Mouse (Mus musculus): ENCODE measurements at regions not wholly inside any gene's neighbourhood (a gene's known extent, or its start where the extent isn't known, plus 50 kb on each side); places are given as distances from the start of the nearest gene placed in this dataset.
A peak's percentile ranks its signal among the peaks of the same experiment; 100 is the strongest.

DNA sequence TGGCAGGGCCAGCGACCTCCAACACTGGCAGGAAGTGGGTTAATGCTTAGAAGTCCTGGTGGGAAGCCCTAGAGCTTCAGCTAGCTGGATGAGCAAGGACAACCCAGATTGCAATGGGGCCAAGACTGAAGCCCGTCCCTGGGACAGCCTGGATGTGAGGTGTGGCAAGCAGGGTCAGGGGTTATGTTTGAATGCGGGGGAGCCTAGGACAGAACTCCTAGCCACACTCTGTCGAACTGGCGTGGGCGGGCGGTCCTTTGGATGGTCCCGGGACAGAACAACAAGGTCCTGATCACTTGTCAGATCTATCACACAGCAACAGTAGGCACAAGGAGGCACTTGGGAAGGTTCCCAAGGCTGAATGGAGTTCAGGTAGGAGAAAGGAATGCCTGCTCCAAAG lies 101.1 kb upstream of the Ccnd1 start:
- no peak for DNase-seq

DNA sequence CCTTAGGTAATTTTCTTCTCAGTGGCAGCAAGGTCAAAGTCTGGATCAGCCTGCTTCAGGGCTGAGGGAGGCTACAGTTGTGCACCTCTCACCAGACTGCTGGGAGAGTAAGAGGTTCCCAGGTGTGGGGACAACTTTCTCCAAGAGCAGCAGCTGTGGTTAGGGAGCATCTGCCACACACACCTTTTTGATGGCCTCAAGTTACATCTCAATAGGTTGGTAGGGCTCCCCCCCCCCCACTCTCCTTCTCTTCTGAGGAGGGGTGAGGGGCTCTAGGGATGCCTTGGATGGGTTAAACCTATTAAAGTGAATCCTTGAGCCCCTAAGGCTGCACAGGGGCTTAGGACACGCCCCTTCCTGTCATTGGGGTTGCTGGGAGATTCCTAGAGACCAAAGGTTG lies 94.7 kb upstream of the Ccnd1 start:
- DNase-seq = no peak

DNA sequence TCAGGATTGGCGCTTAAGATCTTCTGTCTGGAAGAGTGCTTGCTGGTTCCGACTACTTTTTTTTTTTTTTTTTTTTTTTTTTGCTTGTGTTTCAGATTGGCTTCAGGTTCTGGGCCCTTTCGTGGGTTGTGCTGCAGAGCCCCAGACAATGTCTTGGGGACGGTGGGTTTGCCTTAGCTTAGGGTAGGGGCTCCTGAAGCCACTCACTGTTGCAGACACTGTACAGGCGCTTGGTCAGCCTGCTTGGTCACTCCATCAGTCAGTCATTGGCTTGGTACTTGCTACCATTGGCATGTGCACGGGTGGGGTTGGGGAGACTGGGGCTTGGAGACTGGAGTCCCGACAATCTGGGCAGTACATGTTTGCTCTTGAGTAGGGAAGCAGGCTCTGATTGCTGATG lies 91.5 kb upstream of the Ccnd1 start:
- DNase-seq = no peak

DNA sequence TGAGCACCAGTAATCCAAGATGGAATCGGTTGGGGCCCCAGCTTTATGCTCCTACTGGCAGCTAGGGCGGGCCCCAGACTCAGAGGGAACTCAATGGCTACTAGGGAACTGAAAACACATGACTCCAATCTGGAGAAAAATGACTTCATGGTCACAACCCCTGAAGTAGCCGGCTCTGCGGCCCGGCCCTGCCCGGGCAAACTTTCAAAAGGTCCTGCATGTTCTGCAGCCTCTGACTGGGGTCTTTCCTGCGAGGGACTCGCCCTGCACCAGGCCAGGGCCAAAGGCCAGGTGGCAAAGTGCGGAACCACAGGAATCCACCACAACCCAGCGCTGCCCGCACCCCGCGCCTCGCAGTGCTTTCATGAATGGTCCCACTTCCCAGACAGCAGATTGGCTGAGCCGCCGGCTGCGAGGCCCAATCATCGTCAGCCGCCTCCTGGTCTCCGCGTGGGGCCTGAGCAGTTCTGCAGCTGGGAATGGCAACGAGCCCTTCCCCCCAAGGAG lies 91.0 kb upstream of the Ccnd1 start:
- peak; percentile 80 for DNase-seq

DNA sequence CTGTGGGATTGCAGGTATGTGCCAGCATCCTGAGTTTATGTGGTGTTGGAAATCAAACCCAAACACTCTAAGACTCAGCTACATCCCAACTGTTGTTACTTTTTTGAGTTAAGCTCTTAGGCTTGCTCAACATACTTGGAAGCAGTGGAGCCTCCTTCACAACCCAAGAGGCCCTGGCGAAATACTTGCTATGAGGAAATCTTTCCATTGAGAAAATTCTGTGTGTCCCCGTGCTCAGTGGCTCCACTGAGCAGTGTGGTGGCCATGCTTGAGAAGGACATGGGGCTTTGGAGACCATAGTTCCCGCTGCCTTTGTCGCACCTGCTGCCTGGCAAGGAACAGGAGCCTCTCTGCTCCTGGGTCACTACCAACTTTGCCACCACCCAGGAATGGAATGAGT lies 89.9 kb upstream of the Ccnd1 start:
- no peak for DNase-seq

DNA sequence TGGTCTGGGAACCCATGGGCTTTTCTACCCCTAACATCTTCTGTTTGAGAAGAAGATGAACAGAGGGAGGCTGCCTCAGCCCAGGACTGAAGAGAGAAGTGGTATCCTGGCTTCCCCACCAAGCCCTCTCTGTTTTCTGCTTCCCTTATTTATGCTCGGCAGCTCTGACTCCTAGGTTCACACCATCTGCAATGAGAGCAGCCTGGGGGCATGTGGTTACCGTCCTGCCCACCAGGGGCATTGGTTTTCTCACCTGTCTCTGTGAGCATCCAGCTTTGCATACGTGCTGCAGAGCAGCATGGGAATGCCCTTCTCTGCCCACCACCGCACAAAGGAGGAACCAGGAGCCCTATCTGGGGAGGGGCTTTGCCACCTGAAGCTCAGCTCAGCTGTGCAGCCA lies 89.4 kb upstream of the Ccnd1 start:
- DNase-seq = peak; percentile 77

DNA sequence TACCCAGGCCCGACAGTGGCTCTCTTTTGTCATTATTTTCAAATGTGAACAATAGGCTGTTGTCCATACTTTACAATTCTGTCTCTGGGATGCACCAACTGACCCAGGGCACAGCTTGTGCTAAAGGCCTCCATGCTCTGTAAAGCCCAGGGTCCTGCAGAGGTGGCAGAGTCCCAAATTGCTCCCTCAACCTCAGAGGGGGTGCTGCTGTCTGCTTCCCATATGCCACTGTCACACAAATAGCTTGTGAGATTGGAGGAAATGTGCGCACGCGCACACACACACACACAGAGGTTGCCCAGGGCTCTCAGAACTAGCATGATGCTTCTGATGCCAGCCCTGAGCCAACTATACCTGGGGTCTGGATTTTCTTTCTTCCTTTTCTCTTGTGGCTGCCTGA lies 87.3 kb upstream of the Ccnd1 start:
- DNase-seq = no peak

DNA sequence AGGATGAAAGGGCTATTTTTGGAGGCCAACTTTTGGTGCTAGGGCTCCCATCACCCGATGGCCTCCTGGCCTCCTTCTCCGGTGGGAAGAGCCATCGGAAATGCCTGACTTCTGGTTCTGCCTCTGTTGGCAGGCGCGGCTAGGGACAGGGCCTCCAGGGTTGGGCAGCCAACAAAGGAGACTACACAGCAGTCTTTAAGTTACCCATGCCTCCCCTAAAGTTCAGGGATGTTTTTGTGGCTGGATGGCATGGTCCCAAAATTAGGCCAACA lies 86.2 kb upstream of the Ccnd1 start:
- no peak for DNase-seq

DNA sequence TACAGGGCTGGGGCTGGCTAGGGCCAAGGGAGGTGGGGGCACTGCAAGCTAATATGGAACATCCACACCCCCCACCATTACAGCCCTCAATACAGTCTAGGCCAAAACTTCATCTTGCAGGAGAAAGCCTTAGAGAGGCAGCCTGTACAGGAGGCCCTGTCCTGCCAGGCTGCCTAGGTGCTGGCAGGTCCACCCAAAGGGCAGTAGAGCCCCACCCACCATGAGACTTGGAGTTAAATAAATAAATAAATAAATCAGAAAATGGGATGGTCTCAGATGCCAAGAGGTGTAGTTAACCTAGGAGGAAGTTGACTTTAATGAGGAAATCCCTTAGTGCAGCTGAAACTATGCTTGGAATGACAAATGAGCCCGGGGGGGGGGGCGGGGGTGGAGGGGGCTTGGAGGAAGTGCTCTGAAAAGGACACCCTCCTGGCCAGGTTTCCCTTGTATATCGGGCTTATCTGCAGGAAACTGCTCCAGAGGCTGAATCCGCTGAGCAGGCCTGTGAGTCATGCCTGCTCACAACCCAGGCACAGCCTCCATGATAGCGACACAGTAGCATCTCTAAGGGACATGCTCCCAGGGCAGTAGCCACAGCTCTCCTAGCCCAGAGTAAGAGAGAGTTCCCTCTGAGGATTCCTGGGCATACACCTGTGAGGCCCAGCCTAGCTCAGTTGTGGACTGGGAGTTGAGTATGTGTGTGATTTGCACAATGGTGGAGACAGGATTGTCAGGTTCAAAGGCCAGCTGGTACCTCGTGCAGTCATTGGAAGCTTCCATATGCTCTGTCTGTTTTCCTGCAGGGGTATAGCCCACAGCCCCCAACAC lies 85.7 kb upstream of the Ccnd1 start:
- DNase-seq = no peak

DNA sequence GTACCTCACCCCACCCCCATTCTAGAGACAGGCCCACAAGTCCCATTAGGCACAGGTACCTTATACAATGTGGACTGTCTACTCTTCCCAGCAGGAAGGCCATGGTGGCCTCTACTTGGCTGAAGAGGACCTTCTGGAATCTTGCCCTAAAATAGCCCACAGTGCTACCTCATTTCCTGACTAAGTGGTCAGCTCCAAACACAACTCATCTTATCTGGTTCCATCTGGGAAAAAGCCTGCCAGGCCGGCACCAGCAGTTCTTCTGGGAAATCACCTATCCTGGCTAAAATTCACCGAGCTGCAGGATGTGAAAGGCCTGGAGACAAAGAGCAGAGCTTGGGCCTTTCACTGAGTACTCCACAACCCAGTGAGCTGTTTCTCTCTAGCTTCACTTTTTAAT lies 84.9 kb upstream of the Ccnd1 start:
- no peak for DNase-seq

DNA sequence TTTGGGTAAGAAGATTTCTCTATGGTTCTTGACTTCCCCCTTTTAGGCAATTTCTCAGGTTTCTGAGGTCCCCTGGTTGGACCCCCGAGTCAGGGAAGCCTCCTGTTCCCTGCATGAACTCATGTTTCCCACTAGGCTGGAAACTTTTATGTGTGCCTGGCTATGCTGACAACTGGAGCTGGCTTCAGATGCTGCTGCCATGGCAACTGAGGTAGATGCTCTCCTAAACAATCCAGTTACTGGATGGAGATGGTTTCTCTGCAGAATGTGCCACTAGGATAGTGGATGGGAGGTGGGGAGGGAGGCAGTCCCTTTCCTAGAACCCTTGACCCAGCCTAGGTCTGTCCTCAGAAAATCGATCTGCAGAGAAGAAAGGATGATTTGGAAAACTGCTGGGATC lies 79.4 kb upstream of the Ccnd1 start:
- DNase-seq = no peak

DNA sequence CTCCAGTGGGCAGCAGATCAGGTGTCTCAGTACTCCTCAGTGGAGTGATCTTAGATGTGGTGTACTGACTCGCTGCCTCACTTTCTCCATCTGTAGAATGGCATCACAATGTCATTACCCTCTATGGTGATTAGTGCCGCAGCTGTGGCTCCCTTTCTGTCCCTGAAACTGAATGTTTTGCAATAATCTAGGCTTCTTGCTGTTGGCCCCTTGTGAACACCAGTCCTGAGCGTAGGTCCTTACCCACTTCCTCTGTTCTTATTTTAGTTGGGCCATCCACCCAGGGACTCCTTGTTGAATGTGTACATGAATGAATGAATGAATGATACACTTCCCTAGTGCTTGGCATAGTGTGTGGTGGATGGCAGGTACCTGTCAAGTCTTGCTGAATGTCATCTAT lies 78.4 kb upstream of the Ccnd1 start:
- DNase-seq = no peak

DNA sequence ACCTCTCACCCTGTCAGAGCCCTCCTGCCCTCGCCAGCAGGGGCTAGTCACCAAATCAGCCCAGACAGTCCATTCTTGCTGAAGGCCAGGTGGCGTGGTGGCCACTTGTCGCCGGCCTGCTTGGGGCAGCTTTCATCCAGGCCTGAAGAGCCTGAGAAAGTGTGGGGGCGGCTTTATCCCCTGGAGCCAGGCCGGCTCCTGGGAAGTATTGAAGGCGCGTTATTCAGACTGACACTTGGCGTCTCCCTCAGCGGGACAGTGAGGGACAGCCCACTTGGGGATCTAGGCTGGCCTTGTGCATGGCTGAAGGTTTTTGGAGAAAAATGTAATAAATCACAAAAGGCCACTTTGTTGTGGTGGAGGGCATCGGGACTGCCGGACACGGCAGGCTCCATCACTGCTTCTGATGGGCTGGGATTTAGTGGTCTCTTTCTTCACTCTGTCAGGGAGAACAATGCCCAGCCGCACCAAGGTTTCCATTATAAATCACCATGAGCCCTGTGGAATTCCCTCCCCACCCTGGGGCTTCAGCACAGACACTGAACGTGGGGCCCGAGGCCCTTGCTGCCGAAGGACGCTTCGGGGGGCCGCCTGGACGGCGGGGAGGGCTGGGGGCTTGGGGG lies 75.8 kb upstream of the Ccnd1 start:
- no peak for DNase-seq

DNA sequence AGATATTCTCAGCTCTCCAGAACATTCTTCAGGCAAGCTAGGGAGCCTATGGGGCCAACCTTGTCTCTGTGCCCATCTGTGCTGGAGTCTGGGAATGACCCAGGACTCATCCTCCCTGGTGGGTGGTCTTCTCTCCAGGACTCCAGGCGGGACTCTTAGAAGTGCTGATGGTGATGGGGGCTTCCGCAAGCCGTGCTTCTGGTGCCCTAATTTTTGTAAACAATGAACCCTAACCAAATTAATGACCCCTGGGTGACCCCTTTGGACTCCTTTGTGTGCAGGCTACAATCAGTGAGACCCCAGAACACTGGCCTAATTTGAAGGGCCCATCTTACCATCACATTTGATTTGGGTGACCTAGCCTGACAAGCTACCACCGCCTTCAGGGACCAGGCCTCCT lies 71.0 kb upstream of the Ccnd1 start:
- no peak for DNase-seq

DNA sequence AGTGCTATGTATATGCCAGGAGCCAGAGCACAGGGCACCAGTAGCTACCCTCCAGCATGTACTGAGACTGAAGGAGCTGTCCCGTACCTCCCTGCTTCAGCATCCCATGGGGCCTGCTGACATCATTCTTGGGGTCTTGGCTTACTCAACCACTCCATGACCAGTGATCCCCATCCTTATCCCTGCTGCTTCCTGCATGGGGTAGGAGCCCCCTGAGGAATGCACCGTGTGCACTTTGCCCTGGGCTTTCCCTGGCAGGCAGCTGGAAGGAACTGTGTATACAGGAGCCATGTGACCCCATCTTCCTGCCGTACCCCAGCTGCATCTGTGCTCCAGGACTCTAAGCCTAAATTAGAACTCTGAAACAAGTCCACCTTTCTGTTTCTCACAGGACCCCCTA lies 70.3 kb upstream of the Ccnd1 start:
- no peak for DNase-seq

DNA sequence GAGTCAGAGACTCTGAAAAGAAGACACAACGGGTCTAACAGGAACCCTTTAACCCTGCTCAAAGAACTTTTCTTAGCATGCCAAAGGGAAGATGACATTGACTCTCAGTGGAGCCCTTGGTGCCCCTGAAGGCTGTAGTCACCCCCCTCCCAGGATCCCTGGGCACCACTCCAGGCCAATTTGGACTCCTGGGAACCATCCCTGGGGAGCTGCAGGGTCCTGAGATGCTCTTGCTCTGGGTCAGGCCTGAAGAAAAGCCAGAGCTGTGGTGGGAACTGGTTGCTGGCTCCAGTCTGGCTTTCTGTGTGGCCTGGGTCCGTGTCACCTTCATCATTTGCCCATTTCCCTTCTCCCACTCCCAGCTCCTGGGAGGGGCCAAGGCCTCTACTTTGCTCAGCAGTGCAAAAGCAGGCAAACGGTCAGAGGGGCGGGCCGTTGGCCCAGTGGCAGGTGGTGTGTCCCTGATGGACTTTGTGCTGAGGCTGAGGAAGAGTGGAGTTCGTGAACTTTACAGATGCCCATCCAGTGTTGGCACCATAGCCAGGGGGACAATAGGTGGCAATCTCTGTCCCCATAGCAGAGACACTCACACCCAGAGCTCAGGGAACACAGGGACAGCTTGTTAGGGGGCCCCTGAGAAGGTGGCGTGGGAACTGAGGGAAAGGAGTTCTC lies 69.1 kb upstream of the Ccnd1 start:
- no peak for DNase-seq

DNA sequence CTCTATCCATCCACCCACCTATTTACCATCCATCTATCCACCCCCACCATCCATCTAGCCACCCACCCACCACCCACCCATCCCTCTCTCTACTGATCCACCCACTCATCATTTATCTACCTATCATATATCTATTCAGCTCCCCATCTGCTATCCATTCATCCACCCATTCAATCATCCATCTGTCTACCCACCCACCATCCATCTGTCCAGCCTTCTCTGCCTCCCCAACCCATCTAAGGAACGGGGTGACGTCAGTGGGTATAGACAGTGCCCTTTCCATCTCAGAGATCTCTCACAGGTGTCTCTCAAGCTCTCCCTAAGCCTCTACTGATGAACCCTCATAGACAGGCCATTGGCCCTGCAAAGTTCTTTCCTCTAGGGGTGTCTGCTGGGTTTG lies 67.5 kb upstream of the Ccnd1 start:
- no peak for DNase-seq

DNA sequence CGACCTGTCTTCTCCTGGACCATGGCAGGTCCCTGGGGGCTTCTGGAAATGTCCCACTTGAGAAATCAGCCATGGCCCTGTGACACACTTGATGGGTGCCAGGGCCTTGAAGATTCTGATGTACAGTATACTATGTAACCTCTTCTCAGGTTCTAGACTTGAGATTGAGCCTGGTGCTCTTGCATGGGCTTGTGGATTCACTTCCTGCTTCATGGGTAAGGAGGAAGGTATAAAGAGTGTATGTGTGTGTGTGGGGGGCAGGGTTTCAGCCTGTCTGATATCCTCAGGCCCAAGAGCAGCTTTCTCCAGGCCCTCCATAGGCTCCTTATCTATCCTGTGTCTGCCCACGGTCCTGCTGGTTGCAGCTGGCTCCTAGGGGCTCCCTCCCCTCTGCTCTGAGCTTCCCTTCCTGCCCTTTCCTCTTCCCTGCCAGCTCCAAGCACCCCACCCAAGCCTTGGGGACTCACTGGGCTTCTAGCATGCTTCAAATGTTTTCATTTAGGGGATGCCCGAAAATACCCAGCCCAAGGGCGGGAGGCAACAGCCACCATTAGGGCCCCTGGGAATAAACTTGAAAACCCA lies 61.9 kb upstream of the Ccnd1 start:
- DNase-seq = no peak

DNA sequence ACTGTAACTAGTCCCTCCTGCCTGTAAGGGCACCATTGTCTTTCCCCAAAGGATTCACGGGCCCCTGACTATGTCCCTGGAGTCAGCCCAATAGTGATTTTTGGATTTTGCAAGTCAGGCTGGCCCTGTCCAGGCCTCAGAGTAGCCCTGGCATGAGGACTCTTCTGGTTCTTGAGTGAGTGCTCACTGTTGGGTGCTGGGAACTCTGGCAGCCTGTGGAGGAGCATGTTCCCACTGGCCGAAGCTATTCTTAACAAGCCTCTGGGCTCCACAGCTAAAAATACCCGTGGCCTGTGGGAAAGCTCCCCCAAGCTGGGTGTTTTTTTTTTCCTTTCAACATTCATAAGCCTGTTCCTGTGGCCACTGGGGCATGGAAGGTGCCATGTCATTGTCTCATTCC lies 60.0 kb upstream of the Ccnd1 start:
- DNase-seq = no peak

DNA sequence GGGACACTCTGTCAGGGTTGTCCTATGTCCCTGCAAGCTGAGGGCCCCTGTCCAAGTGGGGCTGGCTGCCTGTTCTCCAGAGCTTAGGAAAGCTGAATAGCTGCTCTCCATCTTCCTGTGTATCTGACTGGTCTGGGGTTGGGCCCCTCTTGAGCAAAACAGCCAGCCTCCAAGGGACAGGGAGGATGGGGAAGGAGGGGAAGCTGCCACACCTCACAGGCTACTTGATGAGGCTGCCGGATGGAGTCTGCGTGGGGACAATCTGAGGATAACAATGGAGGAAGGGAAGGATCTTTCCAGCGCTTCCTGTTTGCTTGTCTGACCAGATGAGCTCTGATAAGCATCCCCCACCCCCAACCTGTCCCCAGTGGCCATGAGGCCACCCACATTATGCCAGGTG lies 57.1 kb upstream of the Ccnd1 start:
- no peak for DNase-seq

DNA sequence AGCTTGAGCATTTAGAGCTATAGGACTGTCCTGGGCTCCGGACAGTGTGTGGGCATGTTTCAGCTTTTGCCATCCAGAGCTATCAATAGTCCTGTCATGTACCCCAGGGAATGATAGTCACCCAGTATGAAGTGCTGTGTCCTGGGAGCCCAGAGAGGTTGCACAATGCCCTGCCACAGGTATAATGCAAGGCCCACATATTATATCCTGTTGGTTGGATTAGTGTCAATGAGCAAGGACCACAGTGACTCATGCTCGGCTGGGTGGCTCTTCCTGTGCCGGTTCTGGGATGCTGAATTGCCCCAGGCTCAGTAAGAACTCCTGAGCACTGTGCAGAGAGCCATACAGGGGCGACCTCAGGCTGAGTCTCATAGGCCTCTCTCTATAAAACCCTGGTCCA lies 54.5 kb upstream of the Ccnd1 start:
- no peak for DNase-seq

DNA sequence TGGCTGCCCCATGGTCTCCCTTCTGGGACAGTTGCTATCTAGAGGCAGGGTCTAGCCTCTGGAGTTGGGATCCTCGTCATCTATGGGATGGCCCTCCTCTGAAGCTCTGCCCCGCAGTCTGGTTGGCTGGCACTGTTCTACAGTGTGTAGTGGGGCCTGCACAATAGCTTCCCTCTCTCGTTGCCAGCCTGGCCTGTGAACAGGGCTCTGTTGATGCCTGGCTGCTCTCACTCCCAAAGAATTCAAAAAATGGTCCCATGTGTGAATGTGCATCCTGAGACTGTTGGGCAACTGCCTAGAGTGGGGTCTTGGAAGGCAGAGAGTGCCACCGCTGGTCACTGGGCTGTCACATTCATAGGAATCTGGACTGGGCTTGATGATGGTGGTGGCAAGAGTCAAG lies 53.8 kb upstream of the Ccnd1 start:
- DNase-seq = no peak

DNA sequence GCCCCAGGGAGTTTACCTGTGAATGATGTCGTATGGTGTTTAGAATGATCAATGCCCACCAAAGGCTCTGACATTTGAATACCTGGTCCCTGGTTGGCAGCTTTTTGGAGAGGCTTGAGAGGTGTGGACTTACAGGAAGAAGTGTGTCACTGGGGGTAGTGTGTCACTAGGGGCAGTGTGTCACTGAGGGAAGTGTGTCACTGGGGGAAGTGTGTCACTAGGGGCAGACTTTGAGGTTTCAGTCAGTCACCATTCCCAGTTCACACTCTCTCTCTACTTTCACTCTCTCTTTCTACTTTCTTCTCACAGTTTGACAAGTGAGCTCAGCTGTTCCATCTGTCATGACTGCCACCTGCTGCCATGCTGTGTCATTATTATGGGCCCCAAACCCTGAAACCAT lies 52.0 kb upstream of the Ccnd1 start:
- no peak for DNase-seq
